Mouse (Mus musculus) ES-Bruce4 (cell line): Measurements from ENCODE around the gene Rest. TPM values are rescaled to one million over a fixed set of nuclear protein-coding genes. Genes with fewer than 3 reads are reported as not detected.

Experiments
- H3K27ac ChIP-seq: 2 replicates; pipeline ENCODE4 v1.5.1; 2012; ENCODE audit warnings: low read length, inconsistent platforms; ENCODE audit not compliant: insufficient read depth
- H3K27me3 ChIP-seq: 2 replicates; pipeline ENCODE4 v1.6.1; 2012; ENCODE audit warnings: mild to moderate bottlenecking, low read length, inconsistent platforms; ENCODE audit not compliant: control insufficient read depth, poor library complexity, insufficient read depth, severe bottlenecking
- H3K36me3 ChIP-seq: 2 replicates; pipeline ENCODE4 v1.6.1; 2012; ENCODE audit warnings: inconsistent platforms, mild to moderate bottlenecking, low read length, moderate library complexity; ENCODE audit not compliant: control insufficient read depth, poor library complexity, insufficient read depth, severe bottlenecking
- H3K4me1 ChIP-seq: one replicate; pipeline ENCODE4 v1.8.1; 2011; ENCODE audit warnings: low read length; ENCODE audit not compliant: control insufficient read depth, insufficient read depth
- H3K4me3 ChIP-seq: 2 replicates; pipeline ENCODE4 v1.5.1; 2011; ENCODE audit warnings: low read depth, mild to moderate bottlenecking, low read length
- H3K9ac ChIP-seq: 2 replicates; pipeline ENCODE4 v1.6.1; 2012; ENCODE audit warnings: low read depth, mild to moderate bottlenecking, inconsistent platforms; ENCODE audit not compliant: poor library complexity, severe bottlenecking
- H3K9me3 ChIP-seq: replicated peaks from 2 replicates; pipeline ENCODE4 v1.6.1; 2012; ENCODE audit warnings: mild to moderate bottlenecking, low read length, inconsistent platforms; ENCODE audit not compliant: control insufficient read depth, poor library complexity, insufficient read depth, severe bottlenecking
- CTCF ChIP-seq: IDR thresholded peaks from one replicate; pipeline ENCODE4 v1.8.1; 2011; ENCODE audit warnings: low read depth, low read length
- EP300 ChIP-seq: IDR thresholded peaks from 2 replicates; pipeline ENCODE4 v1.6.1; 2011; ENCODE audit warnings: low read depth, low read length; ENCODE audit not compliant: insufficient read depth
- POLR2A ChIP-seq: IDR thresholded peaks from one replicate; pipeline ENCODE4 v1.8.1; 2011; ENCODE audit warnings: low read length; ENCODE audit not compliant: insufficient read depth
- polyA plus RNA-seq: library from polyadenylated mRNA; stranded (reverse); fragments of >200 nt; gene quantifications from 2 replicates; pipeline ENCODE4 v1.2.4, GENCODE M21; 2011; ENCODE audit warnings: low read depth; ENCODE audit not compliant: missing spikeins, insufficient read depth, insufficient read length

Gene Rest
- polyA plus RNA-seq, 1 experiment, result 115 TPM

DNA sequence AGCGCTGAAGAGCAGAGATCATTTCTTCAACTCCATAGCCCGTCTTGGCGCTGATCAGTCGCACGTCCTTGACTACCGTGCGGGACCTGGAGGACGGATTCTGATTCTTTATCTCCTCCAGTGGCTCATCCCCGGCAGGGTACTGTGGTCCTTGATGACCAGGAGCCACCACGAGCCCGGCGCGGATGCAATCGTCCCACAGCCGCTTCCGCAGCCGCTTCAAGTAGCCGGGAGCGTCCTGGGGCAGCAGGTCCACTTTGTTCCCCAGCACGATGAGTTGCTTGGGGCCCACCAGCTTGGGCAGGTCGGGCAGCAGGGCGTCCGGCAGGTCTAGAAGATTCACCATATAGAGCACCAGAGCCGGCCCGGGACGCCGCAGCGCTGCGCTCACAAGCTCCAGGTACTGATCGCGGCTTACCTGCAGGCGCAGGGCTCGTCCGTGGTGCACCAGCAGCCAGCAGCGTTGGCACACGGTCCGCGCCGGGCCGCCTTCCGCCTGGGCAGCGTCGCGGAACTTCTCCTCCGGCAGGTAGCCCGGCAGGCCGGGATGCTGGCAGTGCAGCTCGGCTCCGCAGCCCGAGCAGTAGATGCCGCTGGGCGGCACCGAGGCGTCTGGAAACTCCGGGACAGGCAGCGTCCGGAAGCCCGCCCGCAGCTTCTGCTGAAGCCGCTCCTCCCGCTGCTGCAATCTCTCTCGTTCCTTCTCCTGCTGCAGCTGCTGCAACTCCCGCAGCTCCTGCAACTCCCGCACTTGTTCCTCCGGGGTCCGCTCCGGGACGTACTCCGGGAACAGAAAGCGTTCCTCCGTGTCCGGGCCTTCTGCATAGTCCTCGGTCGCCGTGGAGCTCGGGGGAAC, 44.0 kb downstream of the Rest start:
- no peaks in the 10 kb centered on the region for H3K9me3 ChIP-seq
- H3K27me3 ChIP-seq, result no peaks in the 10 kb centered on the region
- no peak overlapping the region for H3K27ac ChIP-seq
- peak overlapping the region; percentile 85 for H3K4me3 ChIP-seq
- peaks cover 21% of the 10 kb centered on the region for H3K36me3 ChIP-seq
- peaks cover 2% of the 10 kb centered on the region for H3K4me1 ChIP-seq
- TF ChIP-seq CTCF (no peak), EP300 (no peak), POLR2A (no peak)
- peak overlapping the region; percentile 76 for H3K9ac ChIP-seq

GRCm38 (mm10) chr5:77309924-77310772, 44.9 kb downstream of the Rest start, which contains the start of the genes Noa1 and Polr2b:
TSS of gene Noa1 (minus strand) at chr5:77310084.
TSS of gene Polr2b (plus strand) at chr5:77310147.
- Histone ChIP-seq H3K9ac (peak within 1 kb of the TSS; percentile 76), H3K4me3 (peak within 1 kb of the TSS; percentile 91), H3K4me1 (peaks cover 2% of the 10 kb centered on the region), H3K36me3 (peaks cover 18% of the 10 kb centered on the region), H3K27ac (no peak within 1 kb of the TSS), H3K27me3 (no peaks in the 10 kb centered on the region), H3K9me3 (no peaks in the 10 kb centered on the region)
- TF ChIP-seq POLR2A (peak; percentile 92), EP300 (no peak)

GRCm38 (mm10) chr5:77314206-77314605, 48.9 kb downstream of the Rest start:
- Histone ChIP-seq H3K9ac (no peak overlapping the region), H3K9me3 (no peaks in the 10 kb centered on the region), H3K36me3 (peaks cover 30% of the 10 kb centered on the region), H3K4me1 (peaks cover 2% of the 10 kb centered on the region), H3K4me3 (no peak overlapping the region), H3K27ac (no peak overlapping the region), H3K27me3 (no peaks in the 10 kb centered on the region)
- no peak for TF ChIP-seq CTCF
- no peak for TF ChIP-seq EP300
- TF ChIP-seq POLR2A, result no peak

DNA sequence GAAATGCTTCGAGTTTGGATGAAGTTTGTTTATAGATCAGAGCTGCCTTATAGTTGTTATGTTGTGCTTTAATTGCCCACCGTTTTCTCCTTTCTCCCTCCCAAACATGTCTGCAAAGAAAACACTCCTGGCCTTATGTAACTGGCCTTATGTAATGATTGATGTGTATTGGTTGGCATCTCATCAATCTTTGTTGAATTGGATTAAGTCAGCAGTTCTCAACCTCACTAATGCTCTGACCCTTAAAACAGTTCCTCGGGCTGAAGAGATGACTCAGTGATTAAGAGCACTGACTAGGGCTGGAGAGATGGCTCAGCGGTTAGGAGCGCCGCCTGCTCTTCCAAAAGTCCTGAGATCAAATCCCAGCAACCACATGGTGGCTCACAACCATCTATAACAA, 49.7 kb downstream of the Rest start:
- peaks cover 2% of the 10 kb centered on the region for H3K4me1 ChIP-seq
- TF ChIP-seq EP300, result no peak
- TF ChIP-seq POLR2A, result no peak
- no peak for TF ChIP-seq CTCF
- H3K27ac ChIP-seq, result no peak overlapping the region
- H3K27me3 ChIP-seq, result no peaks in the 10 kb centered on the region
- no peak overlapping the region for H3K9ac ChIP-seq
- H3K9me3 ChIP-seq, result no peaks in the 10 kb centered on the region
- H3K36me3 ChIP-seq, result peaks cover 36% of the 10 kb centered on the region
- no peak overlapping the region for H3K4me3 ChIP-seq

DNA sequence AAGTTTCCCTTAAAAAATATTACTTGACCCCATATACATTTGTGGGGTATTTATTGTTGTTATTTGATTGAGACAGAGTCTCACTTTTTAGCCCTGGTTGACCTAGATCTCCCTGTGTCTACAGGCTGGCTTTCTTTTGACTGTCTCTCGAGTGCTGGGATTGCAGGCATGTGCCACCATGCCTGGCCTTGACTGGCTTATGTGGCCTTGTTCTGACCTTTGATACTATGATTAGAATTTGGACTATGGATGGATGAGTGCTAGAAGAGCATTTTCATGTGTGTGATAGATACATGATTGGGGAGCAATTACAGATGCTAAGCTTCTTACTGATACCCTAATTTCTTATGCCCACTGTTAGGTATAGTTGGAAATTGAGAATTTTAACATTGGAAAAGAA, 59.6 kb downstream of the Rest start:
- no peaks in the 10 kb centered on the region for H3K4me1 ChIP-seq
- no peaks in the 10 kb centered on the region for H3K27me3 ChIP-seq
- no peak overlapping the region for H3K4me3 ChIP-seq
- TF ChIP-seq POLR2A, result no peak
- no peak for TF ChIP-seq EP300
- TF ChIP-seq CTCF, result no peak
- peaks cover 72% of the 10 kb centered on the region for H3K36me3 ChIP-seq
- H3K27ac ChIP-seq, result no peak overlapping the region
- H3K9ac ChIP-seq, result no peak overlapping the region
- no peaks in the 10 kb centered on the region for H3K9me3 ChIP-seq

DNA sequence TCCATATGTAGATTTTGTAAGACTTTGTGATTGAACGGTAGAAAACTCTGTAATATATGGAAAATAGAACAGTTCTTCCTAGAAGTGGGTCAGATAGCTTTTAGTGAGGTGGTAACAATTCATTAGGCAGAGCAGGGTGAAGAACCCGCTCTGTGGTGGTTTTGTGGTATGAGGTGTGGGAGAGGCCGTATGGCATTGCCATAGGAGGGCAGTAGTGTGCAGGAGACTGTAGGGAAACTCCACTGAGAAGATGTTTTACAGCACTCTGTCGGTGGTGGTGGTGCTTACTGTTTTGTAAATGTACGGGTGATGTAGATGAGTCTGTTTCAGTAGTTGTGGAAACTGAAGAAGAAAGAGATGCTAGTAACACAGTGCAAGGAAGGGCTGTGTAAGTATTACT, 64.9 kb downstream of the Rest start:
- Histone ChIP-seq H3K27me3 (no peaks in the 10 kb centered on the region), H3K4me1 (no peaks in the 10 kb centered on the region), H3K4me3 (no peak overlapping the region), H3K9me3 (no peaks in the 10 kb centered on the region), H3K27ac (no peak overlapping the region), H3K36me3 (peaks cover 69% of the 10 kb centered on the region), H3K9ac (no peak overlapping the region)
- peak; percentile 40 for TF ChIP-seq CTCF
- TF ChIP-seq EP300, result no peak
- no peak for TF ChIP-seq POLR2A

Other genes with a start within 250 kb of the Rest start
- not detected in 2 replicates for gene Thegl, start 249.5 kb upstream of the Rest start, polyA plus RNA-seq
- 8.9 and 9.5 TPM in 2 replicates for gene Hopx, start 150.4 kb upstream of the Rest start, polyA plus RNA-seq
- gene Spink2, start 54.0 kb upstream of the Rest start, polyA plus RNA-seq, result not detected in 2 replicates
- 17.0 and 22.5 TPM in 2 replicates for gene Noa1, start 44.6 kb downstream of the Rest start, polyA plus RNA-seq
- 238 and 257 TPM in 2 replicates for gene Polr2b, start 44.7 kb downstream of the Rest start, polyA plus RNA-seq
- gene Igfbp7, start 142.6 kb downstream of the Rest start, polyA plus RNA-seq, result 3.6 and 4.8 TPM in 2 replicates